Mouse (Mus musculus) NIH3T3 (cell line): ENCODE measurements around the gene Cldn24.
A peak's percentile ranks its signal among the peaks of the same experiment; 100 is the strongest.

Experiments used
- DNase-seq: peaks from one replicate; pipeline ENCODE4 v3.0.0-alpha.2; 2012; ENCODE audit warnings: low read depth

The Cldn24 gene

GRCm38 (mm10) chr8:47826911-47827310 lies 5.0 kb downstream of the Cldn24 start:
- DNase-seq, result no peak

GRCm38 (mm10) chr8:47832616-47833015 lies 10.7 kb downstream of the Cldn24 start:
- DNase-seq, result no peak

- no peak for DNase-seq
Observed at GRCm38 (mm10) chr8:47833944-47834343, 12.0 kb downstream of the Cldn24 start.

GRCm38 (mm10) chr8:47843063-47843462 lies 21.1 kb downstream of the Cldn24 start:
- no peak for DNase-seq

GRCm38 (mm10) chr8:47843651-47844050 lies 21.7 kb downstream of the Cldn24 start:
- no peak for DNase-seq

GRCm38 (mm10) chr8:47845956-47846355 lies 24.0 kb downstream of the Cldn24 start:
- DNase-seq, result no peak

- DNase-seq, result no peak
Observed at GRCm38 (mm10) chr8:47847161-47847560, 25.2 kb downstream of the Cldn24 start.

- no peak for DNase-seq
Observed at GRCm38 (mm10) chr8:47847931-47848330, 26.0 kb downstream of the Cldn24 start.

GRCm38 (mm10) chr8:47849842-47850241 lies 27.9 kb downstream of the Cldn24 start:
- DNase-seq, result peak; percentile 32

- peak; percentile 43 for DNase-seq
Observed at GRCm38 (mm10) chr8:47851824-47852502, 30.0 kb downstream of the Cldn24 start.

GRCm38 (mm10) chr8:47852737-47853136 lies 30.8 kb downstream of the Cldn24 start:
- DNase-seq, result no peak

- DNase-seq, result no peak
Observed at GRCm38 (mm10) chr8:47853356-47853755, 31.4 kb downstream of the Cldn24 start.

- no peak for DNase-seq
Observed at GRCm38 (mm10) chr8:47859259-47859658, 37.3 kb downstream of the Cldn24 start.

GRCm38 (mm10) chr8:47866568-47866967 lies 44.6 kb downstream of the Cldn24 start:
- no peak for DNase-seq

GRCm38 (mm10) chr8:47867067-47867466 lies 45.1 kb downstream of the Cldn24 start:
- peak; percentile 91 for DNase-seq
